Mouse (Mus musculus): ENCODE measurements at regions not wholly inside any gene's neighbourhood (a gene's known extent, or its start where the extent isn't known, plus 50 kb on each side); places are given as distances from the start of the nearest gene placed in this dataset.
"Not testable (repeated sequence)": the region's sequence is repeated elsewhere in the genome, so short reads cannot be mapped to it uniquely, and the experiment has no call there.

- no peaks in the 10 kb centered on the region for H3K36me3 ChIP-seq (ENCODE audit: control insufficient read depth, insufficient read depth, low read length)
- no peak overlapping the region for H3K27ac ChIP-seq (ENCODE audit: insufficient read depth, low read depth, low read length)
- H3K27me3 ChIP-seq (ENCODE audit: control insufficient read depth, insufficient read depth, low read length), result no peaks in the 10 kb centered on the region
- TF ChIP-seq CTCF (IDR thresholded peaks at IDR 0.05; ENCODE audit: extremely low read depth, insufficient read length, insufficient replicate concordance, low read depth, low read length), result no peak
- TF ChIP-seq POLR2A (IDR thresholded peaks at IDR 0.05; ENCODE audit: low read depth, low read length), result no peak
- no peaks in the 10 kb centered on the region for H3K4me1 ChIP-seq (ENCODE audit: control insufficient read depth, insufficient read depth, insufficient read length, low read length)
- H3K4me3 ChIP-seq (ENCODE audit: low read depth, low read length), result no peak overlapping the region
Observed at GRCm38 (mm10) chr11:16649599-16649998, 102.4 kb upstream of the Egfr start.

- Histone ChIP-seq H3K4me3 (ENCODE audit: low read depth, low read length) (no peak overlapping the region), H3K4me1 (ENCODE audit: control insufficient read depth, insufficient read depth, insufficient read length, low read length) (no peaks in the 10 kb centered on the region), H3K27me3 (ENCODE audit: control insufficient read depth, insufficient read depth, low read length) (no peaks in the 10 kb centered on the region), H3K27ac (ENCODE audit: insufficient read depth, low read depth, low read length) (no peak overlapping the region), H3K36me3 (ENCODE audit: control insufficient read depth, insufficient read depth, low read length) (no peaks in the 10 kb centered on the region)
- WGBS, result 87% methylated on average over 3 of the region's 3 CpGs
- no peak for TF ChIP-seq CTCF (IDR thresholded peaks at IDR 0.05; ENCODE audit: extremely low read depth, insufficient read length, insufficient replicate concordance, low read depth, low read length)
- no peak for TF ChIP-seq POLR2A (IDR thresholded peaks at IDR 0.05; ENCODE audit: low read depth, low read length)
Observed at GRCm38 (mm10) chr11:16663806-16664205, 88.2 kb upstream of the Egfr start.

DNA sequence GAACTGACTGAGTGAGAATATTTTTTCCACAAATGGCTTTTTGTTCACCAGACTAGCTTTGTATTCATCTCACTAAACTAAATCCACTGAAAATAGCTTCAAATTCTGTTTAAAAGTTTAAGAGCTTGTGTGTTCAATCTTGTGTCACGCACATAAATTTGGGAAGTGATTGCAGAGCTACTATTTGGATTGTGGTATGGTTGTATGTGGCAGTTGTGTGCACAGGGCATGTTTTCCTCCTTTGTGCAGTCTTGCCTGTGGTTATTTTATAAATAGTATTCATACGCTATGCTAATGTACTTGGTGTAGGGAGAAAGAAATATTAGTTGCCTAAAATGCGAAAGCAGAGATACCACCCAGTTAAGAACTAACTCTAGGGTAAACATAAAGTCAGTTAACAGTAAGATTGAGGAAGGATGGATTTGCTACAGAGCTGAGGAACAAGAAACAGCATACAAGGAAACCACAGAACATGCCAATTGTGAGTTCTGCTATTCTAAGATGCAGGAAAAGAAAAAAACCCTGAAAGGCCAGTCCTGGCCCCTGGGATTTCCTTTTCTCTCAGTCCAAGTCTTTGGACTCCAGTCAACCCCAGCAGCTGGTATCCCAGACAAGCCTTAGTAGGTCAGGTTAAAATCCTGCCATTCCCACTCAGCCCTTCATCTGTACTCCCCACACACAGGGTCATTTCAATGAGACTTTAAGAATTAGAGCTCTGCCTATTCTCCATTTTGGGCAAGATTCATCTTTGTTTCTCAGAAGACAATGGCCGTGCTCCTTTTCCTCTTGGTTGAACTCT is 82.4 kb upstream of the Egfr start:
- H3K4me3 ChIP-seq (ENCODE audit: low read depth, low read length), result no peak overlapping the region
- H3K27me3 ChIP-seq (ENCODE audit: control insufficient read depth, insufficient read depth, low read length), result no peaks in the 10 kb centered on the region
- 82% methylated on average over 4 of the region's 4 CpGs for WGBS
- no peaks in the 10 kb centered on the region for H3K4me1 ChIP-seq (ENCODE audit: control insufficient read depth, insufficient read depth, insufficient read length, low read length)
- no peaks in the 10 kb centered on the region for H3K36me3 ChIP-seq (ENCODE audit: control insufficient read depth, insufficient read depth, low read length)
- TF ChIP-seq CTCF (IDR thresholded peaks at IDR 0.05; ENCODE audit: extremely low read depth, insufficient read length, insufficient replicate concordance, low read depth, low read length) (no peak), POLR2A (IDR thresholded peaks at IDR 0.05; ENCODE audit: low read depth, low read length) (no peak)
- H3K27ac ChIP-seq (ENCODE audit: insufficient read depth, low read depth, low read length), result no peak overlapping the region

- Histone ChIP-seq H3K4me1 (ENCODE audit: control insufficient read depth, insufficient read depth, insufficient read length, low read length) (no peaks in the 10 kb centered on the region), H3K36me3 (ENCODE audit: control insufficient read depth, insufficient read depth, low read length) (no peaks in the 10 kb centered on the region), H3K27me3 (ENCODE audit: control insufficient read depth, insufficient read depth, low read length) (no peaks in the 10 kb centered on the region), H3K4me3 (ENCODE audit: low read depth, low read length) (no peak overlapping the region), H3K27ac (ENCODE audit: insufficient read depth, low read depth, low read length) (no peak overlapping the region)
- WGBS, result 65% methylated on average over 1 of the region's 1 CpGs
- no peak for TF ChIP-seq CTCF (IDR thresholded peaks at IDR 0.05; ENCODE audit: extremely low read depth, insufficient read length, insufficient replicate concordance, low read depth, low read length)
- TF ChIP-seq POLR2A (IDR thresholded peaks at IDR 0.05; ENCODE audit: low read depth, low read length), result no peak
Observed at GRCm38 (mm10) chr11:16670282-16670681, 81.7 kb upstream of the Egfr start.

DNA sequence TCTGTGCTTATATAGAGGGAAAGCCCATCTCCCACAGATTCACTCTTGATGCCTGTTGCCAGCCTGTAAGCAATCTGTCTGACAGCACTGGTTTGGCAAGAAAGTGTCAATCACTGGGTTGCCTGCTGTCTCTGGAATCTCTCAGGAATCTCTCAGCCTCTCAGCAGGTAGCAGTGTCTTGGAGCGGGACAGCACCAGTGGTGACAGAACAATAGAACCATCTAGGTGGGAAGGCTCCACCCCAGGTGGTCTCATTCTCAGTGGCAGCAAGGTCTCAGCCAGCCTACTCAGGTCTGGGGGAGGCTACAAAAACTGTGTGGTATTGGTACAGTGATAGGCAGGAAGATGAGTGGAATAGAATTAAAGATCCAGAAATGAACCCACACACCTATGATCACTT is 76.1 kb upstream of the Egfr start:
- H3K4me3 ChIP-seq (ENCODE audit: low read depth, low read length); H3K27me3 ChIP-seq (ENCODE audit: control insufficient read depth, insufficient read depth, low read length); H3K4me1 ChIP-seq (ENCODE audit: control insufficient read depth, insufficient read depth, insufficient read length, low read length); H3K27ac ChIP-seq (ENCODE audit: insufficient read depth, low read depth, low read length); H3K36me3 ChIP-seq (ENCODE audit: control insufficient read depth, insufficient read depth, low read length): not testable (repeated sequence)
- WGBS, result 47% methylated on average over 1 of the region's 1 CpGs

DNA sequence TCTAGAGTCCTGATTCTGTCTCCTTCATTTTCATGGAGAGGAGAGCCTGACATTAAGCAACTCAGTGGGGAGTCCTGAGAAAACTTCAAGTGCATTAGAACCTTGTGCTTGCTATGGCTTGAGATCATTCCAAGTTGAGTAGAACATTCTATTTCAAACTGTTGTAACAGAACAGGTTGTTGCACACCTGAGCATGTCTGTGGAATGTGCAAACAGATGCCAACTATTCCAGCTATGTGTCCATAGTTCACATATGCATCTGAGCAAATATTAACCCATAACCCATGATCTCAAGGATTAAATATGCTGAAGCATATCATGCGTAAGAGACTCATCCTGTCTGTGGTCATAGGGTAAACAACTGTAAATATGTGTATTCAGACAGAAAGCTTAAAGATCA is 68.5 kb upstream of the Egfr start:
- no peaks in the 10 kb centered on the region for H3K36me3 ChIP-seq (ENCODE audit: control insufficient read depth, insufficient read depth, low read length)
- WGBS, result 52% methylated on average over 1 of the region's 1 CpGs
- H3K4me1 ChIP-seq (ENCODE audit: control insufficient read depth, insufficient read depth, insufficient read length, low read length), result no peaks in the 10 kb centered on the region
- no peak overlapping the region for H3K4me3 ChIP-seq (ENCODE audit: low read depth, low read length)
- no peak for TF ChIP-seq POLR2A (IDR thresholded peaks at IDR 0.05; ENCODE audit: low read depth, low read length)
- no peak for TF ChIP-seq CTCF (IDR thresholded peaks at IDR 0.05; ENCODE audit: extremely low read depth, insufficient read length, insufficient replicate concordance, low read depth, low read length)
- no peak overlapping the region for H3K27ac ChIP-seq (ENCODE audit: insufficient read depth, low read depth, low read length)
- H3K27me3 ChIP-seq (ENCODE audit: control insufficient read depth, insufficient read depth, low read length), result no peaks in the 10 kb centered on the region

GRCm38 (mm10) chr11:16695596-16695995 is 56.4 kb upstream of the Egfr start:
- no peaks in the 10 kb centered on the region for H3K27me3 ChIP-seq (ENCODE audit: control insufficient read depth, insufficient read depth, low read length)
- no peak overlapping the region for H3K27ac ChIP-seq (ENCODE audit: insufficient read depth, low read depth, low read length)
- no peak overlapping the region for H3K4me3 ChIP-seq (ENCODE audit: low read depth, low read length)
- WGBS, result 93% methylated on average over 1 of the region's 1 CpGs
- TF ChIP-seq CTCF (IDR thresholded peaks at IDR 0.05; ENCODE audit: extremely low read depth, insufficient read length, insufficient replicate concordance, low read depth, low read length) (no peak), POLR2A (IDR thresholded peaks at IDR 0.05; ENCODE audit: low read depth, low read length) (no peak)
- no peaks in the 10 kb centered on the region for H3K36me3 ChIP-seq (ENCODE audit: control insufficient read depth, insufficient read depth, low read length)
- no peaks in the 10 kb centered on the region for H3K4me1 ChIP-seq (ENCODE audit: control insufficient read depth, insufficient read depth, insufficient read length, low read length)

All from small intestine, adult 2 months (tissue).